Mouse (Mus musculus) kidney, embryonic 15.5 days (tissue): ENCODE results near the gene Nr1i3. TPM values are rescaled to one million over a fixed set of nuclear protein-coding genes. Genes with fewer than 3 reads are reported as not detected.

Experiments
- ATAC-seq: fragments of 200-750 bp; cut with Nextera tagmentation; replicated peaks from 2 replicates; pipeline ENCODE4 v1.8.0; 2017; ENCODE audit warnings: moderate TSS enrichment; ENCODE audit not compliant: low FRiP score
- H3K27ac ChIP-seq: fragments of 300-500 bp; sonication (generic); 2 replicates; pipeline ENCODE4 v1.5.1; 2015; ENCODE audit warnings: mild to moderate bottlenecking, inconsistent platforms
- H3K27me3 ChIP-seq: fragments of 300-500 bp; sonication (generic); 2 replicates; pipeline ENCODE4 v1.6.1; 2015; ENCODE audit warnings: inconsistent platforms
- H3K36me3 ChIP-seq: fragments of 300-500 bp; sonication (generic); 2 replicates; pipeline ENCODE4 v1.6.1; 2015; ENCODE audit warnings: inconsistent platforms
- H3K4me1 ChIP-seq: fragments of 300-500 bp; sonication (generic); 2 replicates; pipeline ENCODE4 v1.6.1; 2015; ENCODE audit warnings: inconsistent platforms
- H3K4me2 ChIP-seq: fragments of 300-500 bp; sonication (generic); 2 replicates; pipeline ENCODE4 v1.6.1; 2015; ENCODE audit warnings: moderate library complexity, mild to moderate bottlenecking, inconsistent platforms
- H3K4me3 ChIP-seq: fragments of 300-500 bp; sonication (generic); replicated peaks from 2 replicates; pipeline ENCODE4 v1.5.1; 2015; ENCODE audit warnings: mild to moderate bottlenecking, inconsistent platforms
- H3K9ac ChIP-seq: fragments of 300-500 bp; sonication (generic); 2 replicates; pipeline ENCODE4 v1.6.1; 2015; ENCODE audit warnings: mild to moderate bottlenecking, inconsistent platforms
- H3K9me3 ChIP-seq: fragments of 300-500 bp; sonication (generic); replicated peaks from 2 replicates; pipeline ENCODE4 v1.6.1; 2016; ENCODE audit warnings: inconsistent platforms
- WGBS: fragments of 180-500 bp; shearing (Covaris S2); methylation state at CpG from one replicate; pipeline ENCODE4 v1.1.7; 2015; ENCODE audit warnings: mixed read lengths; 5-methylcytosine and 5-hydroxymethylcytosine counted together
- polyA plus RNA-seq: library from polyadenylated mRNA; unstranded; fragments of >200 nt; fragmentation: Nextera tagmentation; extraction: Ambion mirVana; gene quantifications from 2 replicates; pipeline ENCODE4 v1.2.1, GENCODE M21; 2015

The Nr1i3 gene
- polyA plus RNA-seq, 1 experiment from 2014 or later: 0.26 TPM

- Histone ChIP-seq H3K9ac (peak within 1 kb of the TSS; percentile 48), H3K4me1 (peaks cover 74% of the 10 kb centered on the region), H3K9me3 (no peaks in the 10 kb centered on the region), H3K27ac (peak within 1 kb of the TSS; percentile 91), H3K4me2 (peak within 1 kb of the TSS; percentile 73), H3K27me3 (no peaks in the 10 kb centered on the region), H3K36me3 (peaks cover 23% of the 10 kb centered on the region), H3K4me3 (peak within 1 kb of the TSS; percentile 46)
- 17% methylated on average over 5 of the region's 5 CpGs for WGBS
- ATAC-seq: 0 out of 2 replicates have a peak, but pooled peaks have one; percentile 12
These were observed 36.3 kb downstream of the Nr1i3 start, which contains the start of gene Adamts4 for GRCm38 (mm10) chr1:171249913-171250600. TSS of gene Adamts4 (plus strand) at chr1:171250421.

GRCm38 (mm10) chr1:171250680-171251593, 37.2 kb downstream of the Nr1i3 start, which contains the start of gene Ndufs2:
TSS of gene Ndufs2 (minus strand) at chr1:171251388.
- Histone ChIP-seq H3K4me3 (peak within 1 kb of the TSS; percentile 46), H3K4me1 (peaks cover 68% of the 10 kb centered on the region), H3K9me3 (no peaks in the 10 kb centered on the region), H3K27ac (peak within 1 kb of the TSS; percentile 91), H3K4me2 (peak within 1 kb of the TSS; percentile 73), H3K36me3 (peaks cover 24% of the 10 kb centered on the region), H3K27me3 (no peaks in the 10 kb centered on the region), H3K9ac (peak within 1 kb of the TSS; percentile 48)
- 9% methylated on average over 26 of the region's 26 CpGs for WGBS
- 0 out of 2 replicates have a peak, but pooled peaks have one; percentile 2 for ATAC-seq

GRCm38 (mm10) chr1:171251594-171252324, 38.0 kb downstream of the Nr1i3 start:
- Histone ChIP-seq H3K4me3 (peak overlapping the region; percentile 46), H3K27ac (peak overlapping the region; percentile 91), H3K4me1 (peaks cover 62% of the 10 kb centered on the region), H3K27me3 (no peaks in the 10 kb centered on the region), H3K9ac (peak overlapping the region; percentile 48), H3K4me2 (peak overlapping the region; percentile 73), H3K9me3 (no peaks in the 10 kb centered on the region), H3K36me3 (peaks cover 32% of the 10 kb centered on the region)
- 5% methylated on average over 13 of the region's 13 CpGs for WGBS
- peak; percentile 28 for ATAC-seq

- peak overlapping the region; percentile 91 for H3K27ac ChIP-seq
- H3K36me3 ChIP-seq: peaks cover 32% of the 10 kb centered on the region
- WGBS: 45% methylated on average over 17 of the region's 17 CpGs
- H3K9ac ChIP-seq: peak overlapping the region; percentile 48
- peak overlapping the region; percentile 73 for H3K4me2 ChIP-seq
- H3K9me3 ChIP-seq: no peaks in the 10 kb centered on the region
- no peaks in the 10 kb centered on the region for H3K27me3 ChIP-seq
- H3K4me1 ChIP-seq: peaks cover 60% of the 10 kb centered on the region
- H3K4me3 ChIP-seq: peak overlapping the region; percentile 46
- no peak for ATAC-seq
These were observed 38.6 kb downstream of the Nr1i3 start for GRCm38 (mm10) chr1:171252415-171252814.

- no peak overlapping the region for H3K9ac ChIP-seq
- H3K9me3 ChIP-seq: no peaks in the 10 kb centered on the region
- 89% methylated on average over 24 of the region's 24 CpGs for WGBS
- H3K4me2 ChIP-seq: no peak overlapping the region
- no peak overlapping the region for H3K4me3 ChIP-seq
- ATAC-seq: no peak
- H3K4me1 ChIP-seq: peaks cover 31% of the 10 kb centered on the region
- H3K27me3 ChIP-seq: no peaks in the 10 kb centered on the region
- peaks cover 54% of the 10 kb centered on the region for H3K36me3 ChIP-seq
- H3K27ac ChIP-seq: no peak overlapping the region
These were observed 42.5 kb downstream of the Nr1i3 start for GRCm38 (mm10) chr1:171256095-171256818.

- Histone ChIP-seq H3K4me1 (peaks cover 26% of the 10 kb centered on the region), H3K27ac (no peak overlapping the region), H3K36me3 (peaks cover 54% of the 10 kb centered on the region), H3K9ac (no peak overlapping the region), H3K27me3 (no peaks in the 10 kb centered on the region), H3K4me2 (no peak overlapping the region), H3K4me3 (no peak overlapping the region), H3K9me3 (no peaks in the 10 kb centered on the region)
- 70% methylated on average over 15 of the region's 15 CpGs for WGBS
- no peak for ATAC-seq
These were observed 43.3 kb downstream of the Nr1i3 start for GRCm38 (mm10) chr1:171256937-171257548.

- ATAC-seq: no peak
- no peak overlapping the region for H3K4me2 ChIP-seq
- H3K27ac ChIP-seq: no peak overlapping the region
- peaks cover 26% of the 10 kb centered on the region for H3K4me1 ChIP-seq
- WGBS: 91% methylated on average over 9 of the region's 9 CpGs
- no peak overlapping the region for H3K4me3 ChIP-seq
- no peaks in the 10 kb centered on the region for H3K9me3 ChIP-seq
- no peaks in the 10 kb centered on the region for H3K27me3 ChIP-seq
- H3K9ac ChIP-seq: no peak overlapping the region
- H3K36me3 ChIP-seq: peaks cover 54% of the 10 kb centered on the region
These were observed 44.0 kb downstream of the Nr1i3 start for GRCm38 (mm10) chr1:171257781-171258180.

GRCm38 (mm10) chr1:171258921-171259320, 45.2 kb downstream of the Nr1i3 start:
- Histone ChIP-seq H3K36me3 (peaks cover 47% of the 10 kb centered on the region), H3K4me2 (no peak overlapping the region), H3K27ac (no peak overlapping the region), H3K9me3 (no peaks in the 10 kb centered on the region), H3K9ac (no peak overlapping the region), H3K4me3 (no peak overlapping the region), H3K27me3 (no peaks in the 10 kb centered on the region), H3K4me1 (peaks cover 27% of the 10 kb centered on the region)
- ATAC-seq: no peak
- 84% methylated on average over 17 of the region's 17 CpGs for WGBS

- ATAC-seq: no peak
- Histone ChIP-seq H3K9ac (no peak overlapping the region), H3K4me3 (no peak overlapping the region), H3K4me2 (no peak overlapping the region), H3K27me3 (no peaks in the 10 kb centered on the region), H3K27ac (no peak overlapping the region), H3K9me3 (no peaks in the 10 kb centered on the region), H3K4me1 (peaks cover 27% of the 10 kb centered on the region), H3K36me3 (peaks cover 36% of the 10 kb centered on the region)
- WGBS: 44% methylated on average over 3 of the region's 3 CpGs
These were observed 46.5 kb downstream of the Nr1i3 start for GRCm38 (mm10) chr1:171260316-171260715.

GRCm38 (mm10) chr1:171262594-171263130, 48.9 kb downstream of the Nr1i3 start:
- Histone ChIP-seq H3K4me1 (peaks cover 27% of the 10 kb centered on the region), H3K27ac (peak overlapping the region; percentile 95), H3K27me3 (no peaks in the 10 kb centered on the region), H3K9ac (no peak overlapping the region), H3K4me3 (peak overlapping the region; percentile 18), H3K9me3 (no peaks in the 10 kb centered on the region), H3K4me2 (peak overlapping the region; percentile 50), H3K36me3 (peaks cover 19% of the 10 kb centered on the region)
- peak; percentile 78 for ATAC-seq
- 5% methylated on average over 8 of the region's 8 CpGs for WGBS
